Mouse (Mus musculus) lung, adult 2 months (tissue): ENCODE results near the gene Nuak1.

ENCODE experiments used
- CTCF ChIP-seq: fragments of 200-500 bp; IDR thresholded peaks from 2 replicates; pipeline ENCODE4 v1.5.1; 2011; ENCODE audit warnings: mild to moderate bottlenecking, low read length, control low read depth; ENCODE audit not compliant: insufficient read depth
- POLR2A ChIP-seq: fragments of 200-500 bp; IDR thresholded peaks from 2 replicates; pipeline ENCODE4 v1.6.1; 2011; ENCODE audit warnings: low read depth, mild to moderate bottlenecking, control low read depth, low read length, borderline replicate concordance; ENCODE audit errors: extremely low read depth

GRCm38 (mm10) chr10:84338752-84339151 lies 101.6 kb downstream of the Nuak1 start:
- TF ChIP-seq POLR2A (no peak), CTCF (no peak)
